Mouse (Mus musculus): ENCODE measurements around the gene Dclk2. TPM values are rescaled to one million over a fixed set of nuclear protein-coding genes. Genes with fewer than 3 reads are reported as not detected.

Gene Dclk2
- polyA plus RNA-seq, 1 experiment from 2014 or later, result 2.3 TPM

DNA sequence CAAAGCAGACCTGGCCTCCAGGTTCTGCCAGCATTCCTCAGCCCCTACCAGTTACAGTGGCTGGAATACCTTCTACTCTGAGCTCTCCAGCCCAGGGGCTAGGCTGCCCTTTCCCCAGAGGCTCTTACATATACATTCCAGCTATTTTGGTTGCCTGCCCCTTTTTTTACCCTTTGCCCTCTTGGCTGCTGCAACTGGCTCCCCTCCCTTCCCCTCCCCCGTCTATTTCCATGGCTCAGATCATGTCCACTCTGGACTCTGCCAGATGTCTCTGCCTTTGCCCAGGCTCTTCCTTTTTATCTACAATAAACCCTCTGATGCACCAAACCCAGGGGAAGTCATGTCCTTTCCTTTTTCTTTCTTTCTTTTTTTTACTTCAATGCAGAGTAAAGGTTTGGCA is 33.9 kb upstream of the Dclk2 start:
- Histone ChIP-seq H3K4me2 (replicated peaks; ENCODE audit: low read depth) (no peak overlapping the region), H3K27me3 (replicated peaks; ENCODE audit: control insufficient read depth, insufficient read depth, low read length) (no peaks in the 10 kb centered on the region), H3K9ac (ENCODE audit: low read depth, low read length) (no peak overlapping the region), H3K4me1 (replicated peaks; ENCODE audit: control insufficient read depth, insufficient read depth, low read length) (no peaks in the 10 kb centered on the region), H3K27ac (ENCODE audit: low read depth, low read length) (no peak overlapping the region), H3K9me3 (ENCODE audit: control insufficient read depth) (no peaks in the 10 kb centered on the region), H3K36me3 (ENCODE audit: control insufficient read depth, insufficient read depth) (no peaks in the 10 kb centered on the region), H3K4me3 (ENCODE audit: low read depth, low read length) (no peak overlapping the region)
- TF ChIP-seq CTCF (IDR thresholded peaks at IDR 0.05; ENCODE audit: low read depth), result no peak
- ATAC-seq, result no peak
- WGBS, result 52% methylated on average over 1 of the region's 1 CpGs

- WGBS, result 82% methylated on average over 4 of the region's 4 CpGs
- no peak overlapping the region for H3K4me3 ChIP-seq (ENCODE audit: low read depth, low read length)
These were observed 33.2 kb upstream of the Dclk2 start for GRCm38 (mm10) chr3:86953819-86954218.

GRCm38 (mm10) chr3:86950652-86951051 is 30.0 kb upstream of the Dclk2 start:
- Histone ChIP-seq H3K27ac (ENCODE audit: low read depth, low read length) (no peak overlapping the region), H3K36me3 (ENCODE audit: control insufficient read depth, insufficient read depth) (no peaks in the 10 kb centered on the region), H3K4me1 (replicated peaks; ENCODE audit: control insufficient read depth, insufficient read depth, low read length) (no peaks in the 10 kb centered on the region), H3K9me3 (ENCODE audit: control insufficient read depth) (no peaks in the 10 kb centered on the region), H3K4me3 (ENCODE audit: low read depth, low read length) (no peak overlapping the region), H3K9ac (ENCODE audit: low read depth, low read length) (no peak overlapping the region), H3K4me2 (replicated peaks; ENCODE audit: low read depth) (no peak overlapping the region), H3K27me3 (replicated peaks; ENCODE audit: control insufficient read depth, insufficient read depth, low read length) (no peaks in the 10 kb centered on the region)
- no peak for TF ChIP-seq CTCF (IDR thresholded peaks at IDR 0.05; ENCODE audit: low read depth)
- WGBS, result 34% methylated on average over 2 of the region's 2 CpGs
- no peak for ATAC-seq

More at GRCm38 (mm10) chr3:86953819-86954218, 33.2 kb upstream of the Dclk2 start:
- no peaks in the 10 kb centered on the region for H3K27me3 ChIP-seq (replicated peaks; ENCODE audit: control insufficient read depth, insufficient read depth, low read length)
- no peaks in the 10 kb centered on the region for H3K36me3 ChIP-seq (ENCODE audit: control insufficient read depth, insufficient read depth)
- no peak for ATAC-seq
- TF ChIP-seq CTCF (IDR thresholded peaks at IDR 0.05; ENCODE audit: low read depth), result peak; percentile 38
- no peak overlapping the region for H3K27ac ChIP-seq (ENCODE audit: low read depth, low read length)
- no peaks in the 10 kb centered on the region for H3K9me3 ChIP-seq (ENCODE audit: control insufficient read depth)
- H3K4me1 ChIP-seq (replicated peaks; ENCODE audit: control insufficient read depth, insufficient read depth, low read length), result no peaks in the 10 kb centered on the region
- H3K9ac ChIP-seq (ENCODE audit: low read depth, low read length), result no peak overlapping the region
- no peak overlapping the region for H3K4me2 ChIP-seq (replicated peaks; ENCODE audit: low read depth)

DNA sequence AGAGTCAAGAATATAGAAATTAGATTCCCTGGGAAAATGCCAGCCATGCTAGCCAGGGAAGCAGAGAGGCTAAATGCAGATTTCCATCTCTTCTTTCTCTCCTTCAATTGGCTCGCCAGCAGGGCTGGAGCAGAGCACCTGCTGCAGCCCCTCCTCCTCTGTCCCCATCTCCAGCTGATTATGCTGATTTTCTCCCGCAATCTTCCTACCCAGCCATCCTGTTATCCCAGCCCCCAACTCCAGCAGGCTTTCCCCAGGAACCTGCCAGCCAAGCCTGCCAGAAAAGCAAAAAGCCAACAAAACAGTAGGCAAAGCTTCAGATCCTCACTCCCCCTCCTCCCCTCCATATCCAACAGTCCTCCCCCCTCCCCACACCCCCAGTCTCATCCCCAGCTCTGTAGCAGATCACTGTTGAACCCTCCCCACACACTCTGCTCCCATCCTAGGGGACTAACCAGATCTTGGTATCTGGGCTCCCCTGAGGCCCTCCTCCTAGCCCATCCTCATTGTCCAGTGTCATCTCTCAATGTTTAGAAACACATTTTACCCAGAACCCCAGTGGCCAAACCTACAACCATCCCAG is 15.7 kb upstream of the Dclk2 start:
- Histone ChIP-seq H3K36me3 (ENCODE audit: control insufficient read depth, insufficient read depth) (no peaks in the 10 kb centered on the region), H3K4me2 (replicated peaks; ENCODE audit: low read depth) (no peak overlapping the region), H3K9ac (ENCODE audit: low read depth, low read length) (no peak overlapping the region), H3K27me3 (replicated peaks; ENCODE audit: control insufficient read depth, insufficient read depth, low read length) (no peaks in the 10 kb centered on the region), H3K4me1 (replicated peaks; ENCODE audit: control insufficient read depth, insufficient read depth, low read length) (no peaks in the 10 kb centered on the region), H3K27ac (ENCODE audit: low read depth, low read length) (no peak overlapping the region), H3K4me3 (ENCODE audit: low read depth, low read length) (no peak overlapping the region), H3K9me3 (ENCODE audit: control insufficient read depth) (no peaks in the 10 kb centered on the region)
- no peak for TF ChIP-seq CTCF (IDR thresholded peaks at IDR 0.05; ENCODE audit: low read depth)
- WGBS, result 11% methylated on average over 2 of the region's 2 CpGs
- ATAC-seq, result no peak

- no peak for ATAC-seq
- WGBS, result 84% methylated on average over 7 of the region's 7 CpGs
These were observed 12.8 kb upstream of the Dclk2 start for GRCm38 (mm10) chr3:86933446-86933845.

GRCm38 (mm10) chr3:86923686-86924085 is 3.0 kb upstream of the Dclk2 start:
- no peaks in the 10 kb centered on the region for H3K9me3 ChIP-seq (ENCODE audit: control insufficient read depth)
- no peaks in the 10 kb centered on the region for H3K36me3 ChIP-seq (ENCODE audit: control insufficient read depth, insufficient read depth)
- H3K4me3 ChIP-seq (ENCODE audit: low read depth, low read length), result no peak overlapping the region
- TF ChIP-seq CTCF (IDR thresholded peaks at IDR 0.05; ENCODE audit: low read depth), result no peak
- H3K4me1 ChIP-seq (replicated peaks; ENCODE audit: control insufficient read depth, insufficient read depth, low read length), result no peaks in the 10 kb centered on the region
- no peak for ATAC-seq
- H3K4me2 ChIP-seq (replicated peaks; ENCODE audit: low read depth), result no peak overlapping the region
- H3K27ac ChIP-seq (ENCODE audit: low read depth, low read length), result no peak overlapping the region
- WGBS, result 85% methylated on average over 10 of the region's 10 CpGs
- peaks cover 14% of the 10 kb centered on the region for H3K27me3 ChIP-seq (replicated peaks; ENCODE audit: control insufficient read depth, insufficient read depth, low read length)
- H3K9ac ChIP-seq (ENCODE audit: low read depth, low read length), result no peak overlapping the region

More at GRCm38 (mm10) chr3:86933446-86933845, 12.8 kb upstream of the Dclk2 start:
- Histone ChIP-seq H3K4me2 (replicated peaks; ENCODE audit: low read depth) (no peak overlapping the region), H3K4me1 (replicated peaks; ENCODE audit: control insufficient read depth, insufficient read depth, low read length) (no peaks in the 10 kb centered on the region), H3K4me3 (ENCODE audit: low read depth, low read length) (no peak overlapping the region), H3K27me3 (replicated peaks; ENCODE audit: control insufficient read depth, insufficient read depth, low read length) (no peaks in the 10 kb centered on the region), H3K9ac (ENCODE audit: low read depth, low read length) (no peak overlapping the region), H3K36me3 (ENCODE audit: control insufficient read depth, insufficient read depth) (no peaks in the 10 kb centered on the region), H3K9me3 (ENCODE audit: control insufficient read depth) (no peaks in the 10 kb centered on the region), H3K27ac (ENCODE audit: low read depth, low read length) (no peak overlapping the region)
- no peak for TF ChIP-seq CTCF (IDR thresholded peaks at IDR 0.05; ENCODE audit: low read depth)
